Mouse (Mus musculus): ENCODE results near the gene 5730596B20Rik.

DNA sequence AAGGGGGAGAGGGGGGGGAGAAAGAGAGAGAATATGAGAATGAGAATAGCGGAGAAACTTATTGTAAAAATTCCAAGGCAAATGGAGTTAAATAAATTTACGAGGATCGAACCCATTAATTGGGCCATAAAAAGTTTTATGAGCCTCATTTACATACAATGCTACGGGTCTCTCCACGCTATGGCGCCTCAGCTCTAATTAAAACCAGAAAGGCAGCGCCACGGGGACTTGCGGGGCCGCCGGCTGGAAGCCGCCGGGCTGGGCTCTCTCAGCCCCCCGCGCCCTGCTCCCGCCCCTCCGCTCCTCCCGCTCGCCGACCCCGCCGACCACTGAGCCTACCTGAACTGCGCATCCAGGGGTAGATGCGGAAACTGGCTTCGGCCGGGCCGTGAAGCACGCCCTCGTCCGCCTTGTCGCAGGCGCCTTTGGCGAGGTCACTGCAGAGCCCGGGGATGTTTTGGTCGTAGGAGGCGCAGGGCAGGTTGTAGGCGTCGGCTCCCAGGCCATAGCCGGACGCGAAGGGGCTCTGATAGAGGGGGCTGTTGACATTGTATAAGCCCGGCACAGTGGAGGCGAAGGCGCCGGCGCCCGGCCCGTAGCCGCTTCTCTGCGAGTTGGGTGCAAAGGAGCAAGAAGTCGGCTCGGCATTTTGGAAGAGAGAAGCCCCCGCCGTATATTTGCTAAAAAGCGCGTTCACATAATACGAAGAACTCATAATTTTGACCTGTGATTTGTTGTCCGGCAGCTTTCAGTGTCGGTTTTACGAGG lies 39.6 kb downstream of the 5730596B20Rik start:
- TF ChIP-seq MAX (IDR thresholded peaks at IDR 0.05), result no peak
- no peak for TF ChIP-seq CTCF (IDR thresholded peaks at IDR 0.05; ENCODE audit: control insufficient read depth, insufficient read depth, insufficient read length)
- TF ChIP-seq USF1 (IDR thresholded peaks at IDR 0.05; ENCODE audit: low read depth), result no peak
